Mouse (Mus musculus) MEL (cell line): Measurements from ENCODE around the gene Olfr329-ps. TPM values are rescaled to one million over a fixed set of nuclear protein-coding genes. Genes with fewer than 3 reads are reported as not detected.
"Not testable (repeated sequence)": the region's sequence is repeated elsewhere in the genome, so short reads cannot be mapped to it uniquely, and the experiment has no call there.

Source experiments
- DNase-seq: peaks from one replicate; pipeline ENCODE4 v3.0.0; 2011; ENCODE audit warnings: low read depth, low spot score
- H3K27ac ChIP-seq: 2 replicates; pipeline ENCODE4 v1.5.1; 2012; ENCODE audit warnings: low read depth, mild to moderate bottlenecking, control low read depth, low read length, moderate library complexity; ENCODE audit not compliant: control insufficient read depth
- H3K27me3 ChIP-seq, 2 experiments: fragments of 150-350 bp in 1 of 2; sonication (generic) in 1 of 2; 2 replicates each; pipeline ENCODE4 v1.6.1; 2012; ENCODE audit warnings: low read length in 2 of 2, mild to moderate bottlenecking in 2 of 2, improper control_type of control experiment in 1 of 2, moderate library complexity in 1 of 2; ENCODE audit not compliant: insufficient read depth in 2 of 2, control insufficient read depth in 1 of 2
- H3K36me3 ChIP-seq, 2 experiments: 2 replicates each; pipeline ENCODE4 v1.6.1; 2012 to 2014; ENCODE audit warnings: low read length in 2 of 2, improper control_type of control experiment in 1 of 2, inconsistent platforms in 1 of 2, mild to moderate bottlenecking in 1 of 2; ENCODE audit not compliant: insufficient read depth in 2 of 2, control insufficient read depth in 1 of 2
- H3K4me1 ChIP-seq, 2 experiments: fragments of 150-350 bp in 1 of 2; sonication (generic) in 1 of 2; 2 replicates each; pipeline ENCODE4 v1.6.1; 2012; ENCODE audit warnings: low read length in 2 of 2, improper control_type of control experiment in 1 of 2, mild to moderate bottlenecking in 1 of 2; ENCODE audit not compliant: insufficient read depth in 2 of 2, control insufficient read depth in 1 of 2
- H3K4me3 ChIP-seq, 2 experiments: fragments of 150-350 bp in 1 of 2; sonication (generic) in 1 of 2; 2 replicates each; pipeline ENCODE4 v1.5.1; 2012; ENCODE audit warnings: low read depth in 2 of 2, low read length in 2 of 2, mild to moderate bottlenecking in 2 of 2, moderate library complexity in 2 of 2, control low read depth in 1 of 2, improper control_type of control experiment in 1 of 2; ENCODE audit not compliant: control insufficient read depth in 1 of 2, insufficient read depth in 1 of 2
- H3K79me2 ChIP-seq: 2 replicates; pipeline ENCODE4 v1.6.1; 2012; ENCODE audit warnings: mild to moderate bottlenecking, low read length, moderate library complexity; ENCODE audit not compliant: control insufficient read depth, poor library complexity, insufficient read depth
- H3K9ac ChIP-seq: 2 replicates; pipeline ENCODE4 v1.6.1; 2012; ENCODE audit warnings: low read depth, mild to moderate bottlenecking, control low read depth, low read length, moderate library complexity; ENCODE audit not compliant: control insufficient read depth, poor library complexity, severe bottlenecking
- H3K9me3 ChIP-seq: fragments of 150-350 bp; sonication (generic); replicated peaks from 2 replicates; pipeline ENCODE4 v1.6.1; 2012; ENCODE audit warnings: mild to moderate bottlenecking, low read length, improper control_type of control experiment, moderate library complexity; ENCODE audit not compliant: insufficient read depth
- BHLHE40 ChIP-seq: IDR thresholded peaks from 2 replicates; pipeline ENCODE4 v1.6.1; 2012; ENCODE audit warnings: low read depth, mild to moderate bottlenecking, inconsistent platforms, low read length, improper control_type of control experiment, borderline replicate concordance
- CHD2 ChIP-seq: IDR thresholded peaks from 2 replicates; pipeline ENCODE4 v1.6.1; 2011; ENCODE audit warnings: low read length, improper control_type of control experiment
- CTCF ChIP-seq, 3 experiments: IDR thresholded peaks in 2 of 3; conservative IDR thresholded peaks in 1 of 3; 2 replicates each; pipeline ENCODE4 v1.5.1; 2011 to 2012; ENCODE audit warnings: low read length in 3 of 3, low read depth in 2 of 3, mild to moderate bottlenecking in 2 of 3, improper control_type of control experiment in 1 of 3, inconsistent platforms in 1 of 3, mixed read lengths in 1 of 3, moderate library complexity in 1 of 3; ENCODE audit not compliant: control insufficient read depth in 1 of 3, insufficient read depth in 1 of 3, poor library complexity in 1 of 3, severe bottlenecking in 1 of 3
- E2F4 ChIP-seq: IDR thresholded peaks from 2 replicates; pipeline ENCODE4 v1.6.1; 2011; ENCODE audit warnings: low read depth, low read length, improper control_type of control experiment, borderline replicate concordance
- ELF1 ChIP-seq: IDR thresholded peaks from 2 replicates; pipeline ENCODE4 v1.6.1; 2014; ENCODE audit warnings: low read depth, mild to moderate bottlenecking, inconsistent platforms, low read length, improper control_type of control experiment, moderate library complexity
- ETS1 ChIP-seq: IDR thresholded peaks from 2 replicates; pipeline ENCODE4 v1.6.1; 2012; ENCODE audit warnings: low read depth, mild to moderate bottlenecking, inconsistent platforms, low read length, improper control_type of control experiment, moderate library complexity
- GATA1 ChIP-seq: IDR thresholded peaks from 2 replicates; pipeline ENCODE4 v1.6.1; 2011; ENCODE audit warnings: low read depth, low read length, improper control_type of control experiment
- HCFC1 ChIP-seq: IDR thresholded peaks from 2 replicates; pipeline ENCODE4 v1.6.1; 2012; ENCODE audit warnings: low read depth, mild to moderate bottlenecking, inconsistent platforms, low read length, improper control_type of control experiment, moderate library complexity
- JUND ChIP-seq: IDR thresholded peaks from 2 replicates; pipeline ENCODE4 v1.6.1; 2011; ENCODE audit warnings: low read depth, mild to moderate bottlenecking, improper control_type of control experiment, low read length
- KAT2A ChIP-seq: conservative IDR thresholded peaks from 2 replicates; pipeline ENCODE4 v1.6.1; 2012; ENCODE audit warnings: low read depth, low read length, improper control_type of control experiment, inconsistent platforms
- MEF2A ChIP-seq: IDR thresholded peaks from 2 replicates; pipeline ENCODE4 v1.6.1; 2014; ENCODE audit warnings: low read depth, mild to moderate bottlenecking, inconsistent platforms, low read length, improper control_type of control experiment; ENCODE audit not compliant: poor library complexity, insufficient replicate concordance, severe bottlenecking; ENCODE audit errors: extremely low read depth
- MXI1 ChIP-seq: IDR thresholded peaks from 2 replicates; pipeline ENCODE4 v1.6.1; 2011; ENCODE audit warnings: mild to moderate bottlenecking, low read depth, low read length, improper control_type of control experiment
- MYC ChIP-seq: IDR thresholded peaks from 2 replicates; pipeline ENCODE4 v1.6.1; 2011; ENCODE audit warnings: low read depth, mild to moderate bottlenecking, low read length, improper control_type of control experiment, moderate library complexity
- NELFE ChIP-seq: IDR thresholded peaks from 2 replicates; pipeline ENCODE4 v1.6.1; 2011; ENCODE audit warnings: low read depth, low read length, improper control_type of control experiment
- POLR2A ChIP-seq, 2 experiments: IDR thresholded peaks; 2 replicates each; pipeline ENCODE4 v1.6.1; 2011 to 2012; ENCODE audit warnings: low read length in 2 of 2, mild to moderate bottlenecking in 2 of 2, control low read depth in 1 of 2, improper control_type of control experiment in 1 of 2, low read depth in 1 of 2, moderate library complexity in 1 of 2; ENCODE audit not compliant: control insufficient read depth in 1 of 2, insufficient read depth in 1 of 2, poor library complexity in 1 of 2
- POLR2AphosphoS2 ChIP-seq: IDR thresholded peaks from 2 replicates; pipeline ENCODE4 v1.6.1; 2011; ENCODE audit warnings: low read length, improper control_type of control experiment
- POLR2AphosphoS5 ChIP-seq: IDR thresholded peaks from 2 replicates; pipeline ENCODE4 v1.6.1; 2012; ENCODE audit warnings: low read depth, borderline replicate concordance, mild to moderate bottlenecking, inconsistent platforms, low read length, moderate library complexity, mixed read lengths
- RCOR1 ChIP-seq: IDR thresholded peaks from 2 replicates; pipeline ENCODE4 v1.6.1; 2012; ENCODE audit warnings: low read depth, mild to moderate bottlenecking, inconsistent platforms, low read length, improper control_type of control experiment
- SMC3 ChIP-seq: IDR thresholded peaks from 2 replicates; pipeline ENCODE4 v1.6.1; 2011; ENCODE audit warnings: low read depth, low read length, improper control_type of control experiment
- TAL1 ChIP-seq: IDR thresholded peaks from 2 replicates; pipeline ENCODE4 v1.6.1; 2012; ENCODE audit warnings: mild to moderate bottlenecking, inconsistent platforms, low read length, moderate library complexity, mixed read lengths
- TBP ChIP-seq: IDR thresholded peaks from 2 replicates; pipeline ENCODE4 v1.8.0; 2011; ENCODE audit warnings: low read depth, low read length, improper control_type of control experiment
- TCF12 ChIP-seq: IDR thresholded peaks from 2 replicates; pipeline ENCODE4 v1.6.1; 2014; ENCODE audit warnings: low read depth, mild to moderate bottlenecking, inconsistent platforms, low read length, improper control_type of control experiment, moderate library complexity
- UBTF ChIP-seq: IDR thresholded peaks from 2 replicates; pipeline ENCODE4 v1.6.1; 2012; ENCODE audit warnings: low read depth, mild to moderate bottlenecking, inconsistent platforms, low read length, improper control_type of control experiment, moderate library complexity, borderline replicate concordance; ENCODE audit not compliant: insufficient read depth
- USF1 ChIP-seq: IDR thresholded peaks from 2 replicates; pipeline ENCODE4 v1.6.1; 2014; ENCODE audit warnings: low read depth, mild to moderate bottlenecking, inconsistent platforms, low read length, improper control_type of control experiment, moderate library complexity
- USF2 ChIP-seq, 2 experiments: IDR thresholded peaks; 2 replicates each; pipeline ENCODE4 v1.6.1; 2011 to 2012; ENCODE audit warnings: improper control_type of control experiment in 2 of 2, low read length in 2 of 2, borderline replicate concordance in 1 of 2, inconsistent platforms in 1 of 2, low read depth in 1 of 2, mild to moderate bottlenecking in 1 of 2; ENCODE audit not compliant: insufficient read depth in 1 of 2
- ZC3H11A ChIP-seq: IDR thresholded peaks from 2 replicates; pipeline ENCODE4 v1.6.1; 2012; ENCODE audit warnings: low read depth, mild to moderate bottlenecking, inconsistent platforms, low read length, improper control_type of control experiment
- ZKSCAN1 ChIP-seq: IDR thresholded peaks from 2 replicates; pipeline ENCODE4 v1.6.1; 2012; ENCODE audit warnings: low read depth, mild to moderate bottlenecking, inconsistent platforms, low read length, improper control_type of control experiment, moderate library complexity
- ZNF384 ChIP-seq: IDR thresholded peaks from 2 replicates; pipeline ENCODE4 v1.6.1; 2012; ENCODE audit warnings: low read depth, mild to moderate bottlenecking, inconsistent platforms, low read length, improper control_type of control experiment
- polyA plus RNA-seq, 2 experiments: library from polyadenylated mRNA; stranded (reverse) in 1 of 2; unstranded in 1 of 2; fragments of >175 nt in 1 of 2; fragments of >200 nt in 1 of 2; gene quantifications; 2 replicates each; pipeline versions ENCODE4 v1.2.1 to v1.2.4; 2012; ENCODE audit warnings: low replicate concordance in 2 of 2, low read depth in 1 of 2; ENCODE audit not compliant: insufficient read length in 2 of 2, insufficient read depth in 1 of 2, missing spikeins in 1 of 2
- total RNA-seq: library from RNA; depleted of rRNA; stranded (reverse); fragments of 300-350 nt; gene quantifications from 2 replicates; pipeline ENCODE4 v1.2.3, GENCODE M21; 2012

Gene Olfr329-ps
- total and polyA plus RNA-seq, 3 experiments, result not detected

DNA sequence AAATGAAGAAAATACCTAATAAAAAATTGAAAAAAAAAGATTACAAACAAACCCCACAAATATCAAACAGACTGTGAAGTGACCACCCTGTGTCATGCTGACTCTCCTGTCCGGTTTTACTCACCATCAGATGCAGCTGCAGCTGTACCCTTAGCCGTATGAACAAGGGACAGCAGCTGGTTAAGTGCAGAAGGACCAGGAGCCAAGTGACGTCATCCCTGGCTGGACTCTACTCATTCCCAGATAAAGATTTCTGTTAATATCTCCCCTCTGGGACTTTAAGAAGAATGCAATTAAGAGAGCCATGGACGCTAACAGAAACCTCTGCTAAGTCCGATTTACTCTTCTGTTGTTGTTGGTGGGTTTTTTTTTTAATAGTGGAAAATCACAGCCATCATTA, 24.2 kb upstream of the Olfr329-ps start, which contains the start of gene Olfr224:
Gene Olfr224, minus strand, starts transcription at position 149 of the 400 bp plus-strand sequence.
- Histone ChIP-seq H3K4me3 (no peak within 1 kb of the TSS), H3K36me3 (no peaks in the 10 kb centered on the region), H3K79me2 (no peaks in the 10 kb centered on the region), H3K9me3 (no peaks in the 10 kb centered on the region), H3K27me3 (peaks cover 2% of the 10 kb centered on the region in 2 experiments; a peak in 2 of 4 replicates), H3K27ac (no peak within 1 kb of the TSS), H3K4me1 (no peaks in the 10 kb centered on the region)
- DNase-seq, result no peak
- TF ChIP-seq UBTF (no peak), CHD2 (no peak), TAL1 (no peak), USF2 (IDR thresholded peaks at IDR 0.05; ENCODE audit: borderline replicate concordance in 1 of 2, insufficient read depth in 1 of 2, low read depth in 1 of 2, low read length in 2 of 2) (no peak), ZNF384 (no peak), JUND (no peak), TCF12 (no peak), POLR2AphosphoS5 (no peak), KAT2A (no peak), ETS1 (no peak), MEF2A (no peak), RCOR1 (no peak), SMC3 (no peak), E2F4 (no peak), GATA1 (no peak), NELFE (no peak), POLR2A (IDR thresholded peaks at IDR 0.05; ENCODE audit: control insufficient read depth in 1 of 2, insufficient read depth in 1 of 2, low read depth in 1 of 2, low read length in 2 of 2, poor library complexity in 1 of 2) (no peak), MYC (no peak), POLR2AphosphoS2 (no peak), TBP (no peak)
- TF ChIP-seq, all 39 proteins: peak for 0
- no peak within 1 kb of the TSS for H3K9ac ChIP-seq

DNA sequence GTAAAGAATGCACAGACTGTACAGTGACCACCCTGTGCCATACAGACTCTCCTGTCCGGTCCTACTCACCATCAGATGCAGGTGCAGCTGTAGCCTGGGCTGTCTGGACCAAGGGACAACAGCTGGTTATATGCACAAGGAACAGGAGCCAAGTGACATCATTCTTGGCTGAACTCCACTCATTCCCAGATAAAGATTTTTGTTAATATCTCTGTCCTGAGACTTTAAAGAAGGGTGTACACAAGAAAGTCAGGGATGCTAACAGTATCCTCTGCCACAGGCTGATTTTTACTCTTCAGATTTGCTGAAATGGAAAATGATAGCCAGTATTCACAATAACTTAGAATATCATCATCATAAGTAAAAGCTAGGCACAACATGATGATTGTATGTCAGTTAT, 9.3 kb upstream of the Olfr329-ps start, which contains the start of gene Olfr328:
Gene Olfr328, minus strand, starts transcription at position 101 of the 400 bp plus-strand sequence.
- no peaks in the 10 kb centered on the region for H3K79me2 ChIP-seq
- TF ChIP-seq ELF1 (no peak), USF2 (IDR thresholded peaks at IDR 0.05; ENCODE audit: borderline replicate concordance in 1 of 2, insufficient read depth in 1 of 2, low read depth in 1 of 2, low read length in 2 of 2) (no peak), ZC3H11A (no peak), MXI1 (no peak), CHD2 (no peak), HCFC1 (no peak), CTCF (IDR thresholded peaks at IDR 0.05 in 2 of 3, conservative IDR thresholded peaks at IDR 0.05 in 1 of 3; ENCODE audit: control insufficient read depth in 1 of 3, insufficient read depth in 1 of 3, low read depth in 2 of 3, low read length in 3 of 3, poor library complexity in 1 of 3, severe bottlenecking in 1 of 3) (no peak), ZKSCAN1 (no peak), TBP (no peak), SMC3 (no peak), USF1 (no peak), BHLHE40 (no peak)
- no peaks in the 10 kb centered on the region for H3K36me3 ChIP-seq
- peaks cover 2 to 5% of the 10 kb centered on the region in 2 experiments; a peak in 2 of 4 replicates for H3K27me3 ChIP-seq
- DNase-seq, result no peak
- H3K9ac ChIP-seq, result no peak within 1 kb of the TSS
- no peak within 1 kb of the TSS for H3K4me3 ChIP-seq
- H3K27ac ChIP-seq, result no peak within 1 kb of the TSS
- H3K4me1 ChIP-seq, result 0 out of 4 replicates have a peak, but pooled peaks cover 0 to 3% of the 10 kb centered on the region in 2 experiments
- H3K9me3 ChIP-seq, result no peaks in the 10 kb centered on the region

DNA sequence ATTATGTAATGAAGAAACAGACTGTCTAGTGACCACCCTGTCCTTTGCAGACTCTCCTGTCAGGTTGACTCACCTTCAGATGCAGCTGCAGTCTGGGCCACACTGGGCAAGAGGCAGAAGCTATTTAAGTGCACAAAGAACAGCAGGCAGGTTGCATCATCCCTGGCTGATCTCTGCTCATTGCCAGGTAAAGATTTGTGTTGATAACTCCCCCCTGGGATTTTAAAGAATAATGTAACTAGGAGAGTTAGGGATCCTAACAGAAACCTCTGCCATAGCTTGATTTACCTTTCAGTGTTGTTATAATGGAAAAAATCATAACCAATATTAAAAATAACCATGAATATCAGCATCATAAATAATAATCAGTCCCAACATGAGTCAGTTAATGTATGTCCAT, 11.5 kb downstream of the Olfr329-ps start, which contains the start of gene Olfr330:
Gene Olfr330, minus strand, starts transcription at position 101 of the 400 bp plus-strand sequence.
- not testable (repeated sequence) for H3K4me1 ChIP-seq, H3K9ac ChIP-seq, H3K4me3 ChIP-seq, DNase-seq, H3K27ac ChIP-seq, H3K36me3 ChIP-seq, H3K9me3 ChIP-seq, H3K79me2 ChIP-seq
- H3K27me3 ChIP-seq, result peaks cover 9 to 27% of the 10 kb centered on the region in 2 experiments
